Mouse (Mus musculus) embryonic fibroblast, embryonic 13.5 days (primary cell): Measurements from ENCODE around the gene Ldb2.

Source experiments
- CTCF ChIP-seq: IDR thresholded peaks from 2 replicates; pipeline ENCODE4 v1.5.1; 2011; ENCODE audit warnings: mild to moderate bottlenecking, control low read depth, low read length, moderate library complexity, borderline replicate concordance; ENCODE audit not compliant: insufficient read depth
- POLR2A ChIP-seq: IDR thresholded peaks from 2 replicates; pipeline ENCODE4 v1.6.1; 2011; ENCODE audit warnings: low read depth, mild to moderate bottlenecking, control low read depth, low read length, moderate library complexity

DNA sequence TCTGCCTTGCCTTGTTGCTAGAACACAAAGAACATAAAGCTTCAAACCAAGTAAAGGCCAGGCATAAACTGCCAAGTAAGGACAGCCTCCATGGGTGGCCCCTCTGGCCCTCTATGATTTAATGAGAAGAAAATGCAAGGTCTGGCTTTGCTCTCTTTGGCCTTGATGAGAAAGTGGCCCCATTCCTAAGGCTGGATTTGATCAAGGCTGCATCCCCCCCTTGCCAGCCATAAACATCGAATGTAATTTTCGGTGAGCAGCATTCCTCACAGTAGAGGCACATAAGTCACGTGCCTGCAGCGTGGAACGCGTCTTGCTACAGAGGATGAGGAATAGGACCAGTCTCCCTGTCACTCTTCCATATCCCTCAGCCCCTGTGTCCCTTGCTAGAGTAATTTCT lies 113.1 kb downstream of the Ldb2 start:
- TF ChIP-seq CTCF (no peak), POLR2A (no peak)
